24 mouse cellular contexts compared by ENCODE assay signal in genomic region chr7:98449696-98450095, GRCm38 (mm10). TPM values are rescaled to one million over a fixed set of nuclear protein-coding genes. Genes with fewer than 3 reads are reported as not detected.
"Had no signal": no experiment of that assay in that cellular context is flagged by ENCODE, and none has a peak within 500 bp of the region (broad histone marks: within the 10 kb centered on the region; RNA-seq: fewer than 3 reads in every experiment).

No protein-coding gene starts in this region.

- H3K4me2 ChIP-seq: liver, embryonic 15.5 days; lung, embryonic 14.5 days; midbrain, embryonic 12.5 days; midbrain, embryonic 15.5 days; neural tube, embryonic 13.5 days; neural tube, embryonic 15.5 days had no signal

- H3K4me1 ChIP-seq: liver, embryonic 15.5 days; midbrain, embryonic 12.5 days; midbrain, embryonic 15.5 days had no signal

- H3K9me3 ChIP-seq: liver, embryonic 15.5 days; midbrain, embryonic 10.5 days; midbrain, embryonic 12.5 days; midbrain, embryonic 15.5 days; neural tube, embryonic 13.5 days; neural tube, embryonic 15.5 days had no signal

- DNase-seq: liver, postnatal 0 days; lung, embryonic 14.5 days; lung, postnatal 10 days; retina, postnatal 1 day; right cerebral cortex, adult 18-20 months; right cerebral cortex, postnatal 25 days; right cerebral cortex, postnatal 4 days; spleen, adult 18-20 months; thymus, adult 2 months; thymus, postnatal 25 days; thymus, postnatal 4 days had no signal

- H3K4me3 ChIP-seq: liver, embryonic 15.5 days; midbrain, embryonic 10.5 days; midbrain, embryonic 12.5 days; midbrain, embryonic 15.5 days; myocyte; neural tube, embryonic 13.5 days; neural tube, embryonic 15.5 days had no signal

- H3K36me3 ChIP-seq: liver, embryonic 15.5 days; midbrain, embryonic 10.5 days; midbrain, embryonic 12.5 days; midbrain, embryonic 15.5 days; neural tube, embryonic 13.5 days; neural tube, embryonic 15.5 days had no signal

- H3K9ac ChIP-seq: liver, embryonic 15.5 days; liver, postnatal 0 days; lung, embryonic 14.5 days; midbrain, embryonic 12.5 days; midbrain, embryonic 15.5 days; neural tube, embryonic 13.5 days; neural tube, embryonic 15.5 days had no signal

- H3K27ac ChIP-seq: liver, embryonic 15.5 days; midbrain, embryonic 10.5 days; midbrain, embryonic 12.5 days; midbrain, embryonic 15.5 days; neural tube, embryonic 13.5 days; neural tube, embryonic 15.5 days had no signal

- ATAC-seq: liver, postnatal 0 days; midbrain, embryonic 15.5 days had no signal

- H3K27me3 ChIP-seq: liver, embryonic 15.5 days; midbrain, embryonic 12.5 days; midbrain, embryonic 15.5 days; neural tube, embryonic 13.5 days; neural tube, embryonic 15.5 days had no signal

RNA-seq across cellular contexts. Expression of gene Gucy2d, which starts 9.5 kb away (rescaled TPM):
- total RNA-seq: megakaryocyte-erythroid progenitor cell, adult 5-6 weeks had no signal
- polyA plus RNA-seq: liver, embryonic 15.5 days; liver, postnatal 0 days; lung, embryonic 14.5 days; lung, embryonic 16.5 days; midbrain, embryonic 10.5 days; midbrain, embryonic 12.5 days; midbrain, embryonic 15.5 days; midbrain, postnatal 0 days; myocyte; neural tube, embryonic 11.5 days; neural tube, embryonic 13.5 days; small intestine, adult 2 months; stomach, embryonic 14.5 days had no signal

RNA-seq across cellular contexts. Expression of gene Lrrc32, which starts 39.4 kb away (rescaled TPM):
- total RNA-seq: megakaryocyte-erythroid progenitor cell, adult 5-6 weeks had no signal
